Mouse (Mus musculus): ENCODE results near the gene Phb2. TPM values are rescaled to one million over a fixed set of nuclear protein-coding genes. Genes with fewer than 3 reads are reported as not detected.

The Phb2 gene
- total and polyA plus RNA-seq, 3 experiments, result 325 to 565 (median 432) TPM

- H3K4me1 ChIP-seq (ENCODE audit: insufficient read depth, low read depth, low read length), result peaks cover 78% of the 10 kb centered on the region
- TF ChIP-seq CTCF (IDR thresholded peaks at IDR 0.05; ENCODE audit: low read depth, low read length), result no peak
- TF ChIP-seq GATA1 (IDR thresholded peaks at IDR 0.05; ENCODE audit: borderline replicate concordance, low read length), result no peak
- TF ChIP-seq GATA2 (IDR thresholded peaks at IDR 0.05; ENCODE audit: borderline replicate concordance, low read depth, low read length), result no peak
- no peak for TF ChIP-seq POLR2AphosphoS5 (IDR thresholded peaks at IDR 0.05; ENCODE audit: insufficient replicate concordance, low read depth, low read length)
- no peak for TF ChIP-seq TAL1 (conservative IDR thresholded peaks at IDR 0.05; ENCODE audit: low read depth, low read length)
- ATAC-seq (ENCODE audit: extremely low read depth, insufficient number of reproducible peaks, low FRiP score, poor library complexity, severe bottlenecking) (no peak), DNase-seq (ENCODE audit: low spot score) (no peak)
- H3K36me3 ChIP-seq (replicated peaks), result peaks cover 55% of the 10 kb centered on the region
- H3K4me3 ChIP-seq (ENCODE audit: low read depth, low read length), result peak overlapping the region; percentile 22; the same call in 1 of the 2 replicates
- no peaks in the 10 kb centered on the region for H3K27me3 ChIP-seq (ENCODE audit: insufficient read depth, low read length)
- no peaks in the 10 kb centered on the region for H3K9me3 ChIP-seq (replicated peaks)
These were observed 23.9 kb upstream of the Phb2 start for GRCm38 (mm10) chr6:124688151-124688758.

- H3K4me3 ChIP-seq (ENCODE audit: low read depth, low read length), result no peak overlapping the region
- peaks cover 63% of the 10 kb centered on the region for H3K36me3 ChIP-seq (replicated peaks)
- no peaks in the 10 kb centered on the region for H3K27me3 ChIP-seq (ENCODE audit: insufficient read depth, low read length)
- ATAC-seq (ENCODE audit: extremely low read depth, insufficient number of reproducible peaks, low FRiP score, poor library complexity, severe bottlenecking), result no peak
- no peak for DNase-seq (ENCODE audit: low spot score)
- no peaks in the 10 kb centered on the region for H3K9me3 ChIP-seq (replicated peaks)
- peaks cover 77% of the 10 kb centered on the region for H3K4me1 ChIP-seq (ENCODE audit: insufficient read depth, low read depth, low read length)
- TF ChIP-seq CTCF (IDR thresholded peaks at IDR 0.05; ENCODE audit: low read depth, low read length), result no peak
- no peak for TF ChIP-seq GATA1 (IDR thresholded peaks at IDR 0.05; ENCODE audit: borderline replicate concordance, low read length)
- no peak for TF ChIP-seq POLR2AphosphoS5 (IDR thresholded peaks at IDR 0.05; ENCODE audit: insufficient replicate concordance, low read depth, low read length)
- TF ChIP-seq TAL1 (conservative IDR thresholded peaks at IDR 0.05; ENCODE audit: low read depth, low read length), result no peak
- no peak for TF ChIP-seq GATA2 (IDR thresholded peaks at IDR 0.05; ENCODE audit: borderline replicate concordance, low read depth, low read length)
These were observed 23.1 kb upstream of the Phb2 start for GRCm38 (mm10) chr6:124689011-124689410.

- Histone ChIP-seq H3K4me3 (ENCODE audit: low read depth, low read length) (no peak overlapping the region), H3K36me3 (replicated peaks) (peaks cover 74% of the 10 kb centered on the region)
These were observed 21.6 kb upstream of the Phb2 start for GRCm38 (mm10) chr6:124690517-124690916.

GRCm38 (mm10) chr6:124693243-124693981, 18.7 kb upstream of the Phb2 start:
- no peaks in the 10 kb centered on the region for H3K27me3 ChIP-seq (ENCODE audit: insufficient read depth, low read length)
- ATAC-seq (ENCODE audit: extremely low read depth, insufficient number of reproducible peaks, low FRiP score, poor library complexity, severe bottlenecking), result no peak
- H3K9me3 ChIP-seq (replicated peaks), result no peaks in the 10 kb centered on the region
- peaks cover 43% of the 10 kb centered on the region for H3K4me1 ChIP-seq (ENCODE audit: insufficient read depth, low read depth, low read length)
- TF ChIP-seq GATA2 (IDR thresholded peaks at IDR 0.05; ENCODE audit: borderline replicate concordance, low read depth, low read length) (no peak), TAL1 (conservative IDR thresholded peaks at IDR 0.05; ENCODE audit: low read depth, low read length) (no peak)
- no peak for DNase-seq (ENCODE audit: low spot score)
- peaks cover 87% of the 10 kb centered on the region for H3K36me3 ChIP-seq (replicated peaks)
- no peak overlapping the region for H3K4me3 ChIP-seq (ENCODE audit: low read depth, low read length)

More at GRCm38 (mm10) chr6:124690517-124690916, 21.6 kb upstream of the Phb2 start:
- Histone ChIP-seq H3K9me3 (replicated peaks) (no peaks in the 10 kb centered on the region), H3K4me1 (ENCODE audit: insufficient read depth, low read depth, low read length) (peaks cover 70% of the 10 kb centered on the region), H3K27me3 (ENCODE audit: insufficient read depth, low read length) (no peaks in the 10 kb centered on the region)
- ATAC-seq (ENCODE audit: extremely low read depth, insufficient number of reproducible peaks, low FRiP score, poor library complexity, severe bottlenecking) (no peak), DNase-seq (ENCODE audit: low spot score) (no peak)
- TF ChIP-seq CTCF (IDR thresholded peaks at IDR 0.05; ENCODE audit: low read depth, low read length), result no peak

DNA sequence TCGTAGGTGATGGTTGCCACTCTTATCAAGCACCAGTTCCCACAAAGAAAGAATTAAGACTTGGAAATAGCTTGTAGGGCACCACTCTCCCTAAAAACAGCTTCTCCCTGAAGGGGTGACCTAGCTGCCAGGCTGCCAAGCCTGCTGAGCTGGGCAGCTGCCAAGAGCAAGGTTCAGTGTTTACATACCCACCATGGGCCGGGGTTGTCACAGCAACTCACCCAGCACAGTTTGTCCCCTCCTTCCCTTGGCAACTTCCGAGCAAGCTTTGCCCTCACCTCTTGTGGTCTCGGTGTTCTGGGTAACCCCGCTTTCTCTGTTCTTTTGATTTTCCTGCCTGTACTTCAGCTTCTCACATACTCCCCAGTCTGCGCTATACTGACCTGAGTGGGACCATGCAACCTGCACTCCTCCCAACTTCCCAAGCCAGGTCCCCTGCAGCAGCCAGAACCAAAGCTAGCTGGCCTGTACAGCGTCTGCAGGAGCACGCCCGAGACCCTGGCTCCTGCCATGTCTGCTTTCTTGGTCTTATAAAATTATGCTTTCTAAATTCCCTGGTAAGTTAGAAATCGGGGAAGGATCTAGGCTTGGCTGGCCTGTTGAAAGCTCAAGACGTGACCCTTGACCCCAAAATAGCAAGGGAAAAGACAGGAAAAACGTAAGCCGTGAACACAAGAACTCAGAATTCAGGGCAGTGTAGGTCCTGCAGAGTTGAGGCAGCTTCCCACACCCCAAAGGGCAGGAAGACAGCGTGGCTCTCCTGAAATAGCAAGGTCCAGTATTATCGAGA, 17.8 kb upstream of the Phb2 start:
- Histone ChIP-seq H3K9me3 (replicated peaks) (no peaks in the 10 kb centered on the region), H3K4me3 (ENCODE audit: low read depth, low read length) (no peak overlapping the region), H3K4me1 (ENCODE audit: insufficient read depth, low read depth, low read length) (peaks cover 40% of the 10 kb centered on the region), H3K36me3 (replicated peaks) (peaks cover 88% of the 10 kb centered on the region), H3K27me3 (ENCODE audit: insufficient read depth, low read length) (no peaks in the 10 kb centered on the region)
- TF ChIP-seq GATA1 (IDR thresholded peaks at IDR 0.05; ENCODE audit: borderline replicate concordance, low read length), result no peak
- TF ChIP-seq CTCF (IDR thresholded peaks at IDR 0.05; ENCODE audit: low read depth, low read length), result no peak
- TF ChIP-seq TAL1 (conservative IDR thresholded peaks at IDR 0.05; ENCODE audit: low read depth, low read length), result no peak
- TF ChIP-seq GATA2 (IDR thresholded peaks at IDR 0.05; ENCODE audit: borderline replicate concordance, low read depth, low read length), result no peak
- TF ChIP-seq POLR2AphosphoS5 (IDR thresholded peaks at IDR 0.05; ENCODE audit: insufficient replicate concordance, low read depth, low read length), result no peak
- DNase-seq (ENCODE audit: low spot score) (no peak), ATAC-seq (ENCODE audit: extremely low read depth, insufficient number of reproducible peaks, low FRiP score, poor library complexity, severe bottlenecking) (no peak)

DNA sequence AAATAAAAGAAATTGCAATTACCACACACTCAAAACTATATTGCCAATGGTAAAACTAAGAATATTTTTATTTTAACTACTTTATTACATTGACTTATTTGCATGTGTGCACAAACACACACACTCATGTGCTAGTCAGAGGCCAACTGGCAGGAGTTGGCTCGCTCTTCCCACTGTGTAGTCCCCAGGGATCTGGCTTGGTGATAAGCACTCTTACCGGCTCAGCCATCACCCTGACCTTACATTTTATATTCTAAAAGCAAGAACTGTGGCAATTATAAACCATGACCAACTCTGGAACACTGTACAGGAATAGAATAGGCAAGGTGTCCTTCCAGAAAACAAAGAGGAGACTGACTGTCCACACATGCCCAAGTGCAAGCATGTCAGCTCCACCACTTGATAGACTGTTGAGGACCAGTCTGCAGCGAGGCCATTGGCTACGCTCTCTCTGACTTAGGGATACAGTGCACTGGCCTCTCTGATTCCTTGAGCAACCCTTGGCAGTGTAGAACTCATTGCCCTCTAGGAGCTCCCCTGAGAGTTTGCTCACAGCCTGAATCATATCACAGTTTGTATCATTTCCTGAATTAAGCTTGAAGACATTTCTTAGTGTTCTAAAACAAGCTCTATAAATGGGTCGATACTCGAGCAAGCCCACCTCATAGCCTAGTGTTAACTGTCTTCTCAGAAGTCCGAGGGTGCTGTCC, 15.5 kb upstream of the Phb2 start:
- ATAC-seq (ENCODE audit: extremely low read depth, insufficient number of reproducible peaks, low FRiP score, poor library complexity, severe bottlenecking) (no peak), DNase-seq (ENCODE audit: low spot score) (no peak)
- Histone ChIP-seq H3K27me3 (ENCODE audit: insufficient read depth, low read length) (no peaks in the 10 kb centered on the region), H3K4me3 (ENCODE audit: low read depth, low read length) (no peak overlapping the region), H3K36me3 (replicated peaks) (peaks cover 94% of the 10 kb centered on the region), H3K9me3 (replicated peaks) (no peaks in the 10 kb centered on the region), H3K4me1 (ENCODE audit: insufficient read depth, low read depth, low read length) (peaks cover 54% of the 10 kb centered on the region)
- TF ChIP-seq POLR2AphosphoS5 (IDR thresholded peaks at IDR 0.05; ENCODE audit: insufficient replicate concordance, low read depth, low read length) (no peak), GATA1 (IDR thresholded peaks at IDR 0.05; ENCODE audit: borderline replicate concordance, low read length) (no peak), CTCF (IDR thresholded peaks at IDR 0.05; ENCODE audit: low read depth, low read length) (no peak), TAL1 (conservative IDR thresholded peaks at IDR 0.05; ENCODE audit: low read depth, low read length) (no peak), GATA2 (IDR thresholded peaks at IDR 0.05; ENCODE audit: borderline replicate concordance, low read depth, low read length) (no peak)
